In genomic region chrX:7854578-7854977, GRCm38 (mm10) we compare ENCODE assay signal across 8 mouse cellular contexts. TPM values are rescaled to one million over a fixed set of nuclear protein-coding genes. Genes with fewer than 3 reads are reported as not detected.
DNase-seq lines count a peak whose midpoint lies in the region; ATAC-seq lines count a peak whose summit lies in the region.

No protein-coding gene starts in this region.

- peak; percentile 32 to 53; a peak in 1 of 4 replicates for ATAC-seq in hematopoietic stem cell, adult 5-6 weeks (replicated peaks in 1 of 2; ENCODE audit: insufficient read depth in 1 of 2, low FRiP score in 2 of 2, low TSS enrichment in 1 of 2, low read depth in 1 of 2, poor library complexity in 2 of 2, severe bottlenecking in 2 of 2)

- DNase-seq in embryo, embryonic 10.5 days (ENCODE audit: low spot score): peak; percentile 38
- no peak for DNase-seq in embryo, embryonic 11 days
- peak; percentile 5 to 32 for DNase-seq in left cerebral cortex, adult 18-20 months (ENCODE audit: low spot score in 2 of 2)
- no peak for DNase-seq in left cerebral cortex, adult 11 months (ENCODE audit: low spot score)
- peak; percentile 54 for DNase-seq in NIH3T3 (ENCODE audit: low read depth)
- peak; percentile 18 for DNase-seq in mesoderm, embryonic 11.5 days (ENCODE audit: low read depth, low spot score)
- no peak for DNase-seq in yolk sac, embryonic 10.5 days (ENCODE audit: low spot score)

RNA-seq across cellular contexts. Expression of gene Otud5, which starts 13.4 kb away (rescaled TPM):
- total RNA-seq in left cerebral cortex, adult 18-20 months (2021): 10 to 100 TPM; 81.4 to 83.2 TPM
- 73.7 and 89.4 TPM in 2 replicates for total RNA-seq in hematopoietic stem cell, adult 5-6 weeks (2017)

RNA-seq across cellular contexts. Expression of gene Pim2, which starts 23.5 kb away (rescaled TPM):
- total RNA-seq in left cerebral cortex, adult 18-20 months (2021): 10 to 100 TPM; 49.5 to 52.9 TPM
- total RNA-seq in hematopoietic stem cell, adult 5-6 weeks (2017): 3.1 and 7.8 TPM in 2 replicates

RNA-seq across cellular contexts. Expression of gene Slc35a2, which starts 29.2 kb away (rescaled TPM):
- total RNA-seq in left cerebral cortex, adult 18-20 months (2021): 10 to 100 TPM; 34.5 to 38.2 TPM
- total RNA-seq in hematopoietic stem cell, adult 5-6 weeks (2017): 17.2 and 25.7 TPM in 2 replicates

RNA-seq across cellular contexts. Expression of gene Kcnd1, which starts 32.5 kb away (rescaled TPM):
- 1 to 10 TPM; 8.4 to 9.6 TPM for total RNA-seq in left cerebral cortex, adult 18-20 months (2021)
- total RNA-seq in hematopoietic stem cell, adult 5-6 weeks (2017): 0.63 and 2.1 TPM in 2 replicates

RNA-seq across cellular contexts. Expression of gene Pqbp1, which starts 44.5 kb away (rescaled TPM):
- total RNA-seq in left cerebral cortex, adult 18-20 months (2021): 10 to 100 TPM; 91.8 to 98.4 TPM
- total RNA-seq in hematopoietic stem cell, adult 5-6 weeks (2017): 167 and 186 TPM in 2 replicates

Comparison
In these comparisons a context has a peak if more than half of its experiments do, and no peak if none do; other contexts are left out.
1. DNase-seq: peak in embryo, embryonic 10.5 days (single experiment), left cerebral cortex, adult 18-20 months (2 of 2), NIH3T3 (single experiment) and mesoderm, embryonic 11.5 days (single experiment); none in embryo, embryonic 11 days (single experiment), left cerebral cortex, adult 11 months (single experiment) and yolk sac, embryonic 10.5 days (single experiment).